Mouse (Mus musculus): ENCODE measurements around the gene Slc5a6.

The Slc5a6 gene

GRCm38 (mm10) chr5:31000993-31001392, 47.7 kb downstream of the Slc5a6 start:
- no peak for DNase-seq (ENCODE audit: low spot score)

DNA sequence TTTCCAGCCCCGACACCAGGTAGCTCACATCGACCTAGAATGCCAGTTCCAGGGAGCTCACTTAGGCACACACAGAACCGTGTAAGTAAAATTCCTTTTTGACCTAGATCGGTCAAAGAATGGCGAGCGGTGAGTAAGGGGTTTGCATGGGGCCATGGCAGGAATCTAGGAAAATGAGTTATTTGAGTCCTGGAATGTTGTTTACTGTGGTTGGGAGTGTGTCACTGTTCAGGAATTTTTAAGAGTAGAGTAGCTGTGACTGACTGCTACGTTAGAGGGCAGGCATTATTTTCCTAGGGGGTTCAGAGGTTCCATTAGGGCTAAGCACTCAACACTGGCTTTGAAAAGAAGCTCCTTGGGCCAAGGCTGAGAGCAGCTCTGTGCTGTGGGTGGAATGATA, 48.6 kb downstream of the Slc5a6 start:
- DNase-seq (ENCODE audit: low spot score): no peak

GRCm38 (mm10) chr5:30999324-30999723, 49.4 kb downstream of the Slc5a6 start:
- DNase-seq (ENCODE audit: low spot score): no peak

DNA sequence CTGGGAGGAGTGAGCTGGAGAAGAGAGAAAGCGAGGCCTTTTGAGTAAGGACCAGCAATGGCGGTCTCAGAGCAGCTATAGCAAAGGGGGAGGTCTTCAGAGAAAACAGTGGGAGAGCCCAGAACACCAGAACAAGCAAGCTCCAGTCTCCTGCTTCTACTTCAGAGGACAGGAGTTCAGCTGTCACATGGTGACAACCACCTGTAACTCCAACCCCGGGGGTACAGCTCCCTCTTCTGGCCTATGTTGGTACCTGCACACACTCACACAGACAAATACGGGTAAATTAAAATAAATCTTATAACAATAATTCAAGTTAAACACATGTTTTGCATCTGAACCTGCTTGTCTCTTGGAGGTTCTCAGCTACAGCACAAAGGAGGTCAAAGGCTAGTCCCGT, 50.4 kb downstream of the Slc5a6 start:
- DNase-seq (ENCODE audit: low spot score): peak; percentile 55

DNA sequence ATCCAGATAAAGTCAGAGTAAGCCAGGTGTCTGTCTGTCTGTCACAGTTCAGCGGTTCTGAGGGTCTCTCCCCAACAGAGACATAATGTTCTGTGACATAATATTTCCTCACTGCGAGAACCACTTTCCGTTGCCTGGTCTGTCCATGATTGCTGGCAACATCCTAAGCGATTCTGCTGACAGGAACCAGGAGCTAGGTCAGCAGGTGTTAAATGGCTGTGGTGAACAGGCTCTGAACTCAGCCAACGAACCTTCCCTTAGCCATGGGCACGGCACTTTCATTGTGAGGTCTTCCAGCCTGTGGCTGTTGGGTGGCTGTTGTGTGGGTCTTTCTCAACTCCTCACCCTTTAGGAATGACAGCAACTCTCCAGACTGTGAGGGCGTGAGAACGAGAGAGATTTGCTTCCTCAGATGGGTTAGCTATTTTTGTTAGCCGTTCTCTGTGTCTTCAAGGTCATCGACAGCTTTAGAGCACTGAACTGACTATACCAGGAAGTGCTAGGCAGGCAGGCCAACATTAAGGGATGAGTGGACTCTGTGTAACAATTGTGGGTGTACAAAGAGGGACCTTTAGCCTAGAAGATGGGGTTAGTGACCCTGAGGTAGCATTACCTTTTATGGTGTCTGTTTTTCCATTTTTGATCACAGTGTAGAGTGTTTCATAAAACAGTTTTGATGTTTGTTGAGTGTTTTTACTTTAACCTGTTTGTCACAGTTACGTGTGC, 53.7 kb downstream of the Slc5a6 start:
- no peak for DNase-seq (ENCODE audit: low spot score)

DNA sequence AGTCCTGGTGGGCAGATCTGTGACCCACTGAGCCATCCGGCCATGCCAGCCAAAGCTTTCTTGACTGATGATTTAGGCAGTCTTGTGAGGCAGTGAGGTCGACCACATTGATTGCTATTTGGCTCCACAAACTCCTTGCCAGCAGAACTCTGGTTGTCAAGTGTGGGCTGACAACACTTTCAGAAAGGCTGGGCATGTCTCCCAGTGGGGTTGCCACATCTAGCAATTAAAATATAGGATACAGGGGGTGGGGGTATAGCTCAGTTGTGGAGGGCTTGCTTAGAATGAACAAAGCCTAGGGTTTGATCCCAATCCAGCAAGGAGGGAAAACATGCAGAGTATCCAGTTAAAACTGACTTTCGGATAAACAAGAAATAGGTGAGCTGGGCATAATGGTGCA, 54.6 kb downstream of the Slc5a6 start:
- no peak for DNase-seq (ENCODE audit: low spot score)

DNA sequence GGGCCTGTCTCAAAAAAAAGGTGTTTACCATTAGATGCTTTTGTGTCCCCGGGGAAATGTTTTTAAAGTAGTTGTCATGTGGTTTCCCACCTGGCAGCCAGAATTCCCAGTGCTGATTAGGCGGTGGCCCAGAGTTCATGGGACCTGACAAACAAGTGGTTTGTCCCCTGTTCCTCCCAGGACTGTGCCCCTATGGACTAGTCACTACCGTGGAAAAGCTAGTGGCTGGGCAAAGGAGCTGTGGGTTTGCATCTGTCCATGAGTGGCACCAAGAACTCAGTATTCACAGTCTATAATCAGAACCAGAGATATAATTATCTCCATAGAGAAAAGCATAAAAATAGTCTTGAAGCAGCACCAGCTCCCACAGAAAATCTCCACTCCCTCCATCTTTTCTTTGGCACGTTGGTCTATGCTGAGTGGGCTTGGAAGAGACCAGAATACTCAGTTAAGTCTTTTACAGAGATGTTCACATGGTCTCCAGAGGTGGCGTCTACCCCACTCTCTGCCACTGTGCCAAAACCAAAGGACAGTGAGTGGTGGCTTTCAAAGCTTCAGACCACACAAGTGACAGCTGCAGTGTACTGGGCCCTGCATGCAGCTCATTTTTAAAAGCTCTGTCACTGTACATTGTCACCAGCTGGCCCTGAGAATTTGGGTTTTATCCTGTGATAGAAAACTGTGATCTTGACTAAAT, 55.6 kb downstream of the Slc5a6 start:
- DNase-seq (ENCODE audit: low spot score): no peak
